Mouse (Mus musculus): Measurements from ENCODE around the gene Ctcfl. TPM values are rescaled to one million over a fixed set of nuclear protein-coding genes. Genes with fewer than 3 reads are reported as not detected.
A peak's percentile ranks its signal among the peaks of the same experiment; 100 is the strongest.

Ctcfl gene
- polyA plus RNA-seq, 1 experiment from 2014 or later: 0.94 TPM

GRCm38 (mm10) chr2:173080785-173081241, 38.5 kb downstream of the Ctcfl start:
- WGBS: 28% methylated on average over 10 of the region's 10 CpGs
- Histone ChIP-seq H3K4me2 (no peak overlapping the region), H3K4me3 (no peak overlapping the region), H3K36me3 (no peaks in the 10 kb centered on the region), H3K9me3 (replicated peaks) (no peaks in the 10 kb centered on the region), H3K27ac (peak overlapping the region; percentile 78), H3K9ac (no peak overlapping the region), H3K4me1 (replicated peaks) (peaks cover 28% of the 10 kb centered on the region), H3K27me3 (no peaks in the 10 kb centered on the region)
- peak; percentile 25 for ATAC-seq (replicated peaks; ENCODE audit: insufficient number of reproducible peaks, insufficient read depth, low FRiP score, low read depth)

GRCm38 (mm10) chr2:173079766-173080549, 39.4 kb downstream of the Ctcfl start:
- no peak for ATAC-seq (replicated peaks; ENCODE audit: insufficient number of reproducible peaks, insufficient read depth, low FRiP score, low read depth)
- Histone ChIP-seq H3K4me1 (replicated peaks) (peaks cover 28% of the 10 kb centered on the region), H3K9ac (no peak overlapping the region), H3K4me2 (no peak overlapping the region), H3K4me3 (no peak overlapping the region), H3K9me3 (replicated peaks) (no peaks in the 10 kb centered on the region), H3K36me3 (no peaks in the 10 kb centered on the region), H3K27ac (peak overlapping the region; percentile 78), H3K27me3 (no peaks in the 10 kb centered on the region)
- WGBS: 31% methylated on average over 10 of the region's 10 CpGs

GRCm38 (mm10) chr2:173076921-173077320, 42.4 kb downstream of the Ctcfl start:
- WGBS: 78% methylated on average over 9 of the region's 9 CpGs
- no peak overlapping the region for H3K9ac ChIP-seq
- ATAC-seq (replicated peaks; ENCODE audit: insufficient number of reproducible peaks, insufficient read depth, low FRiP score, low read depth): no peak
- peaks cover 15% of the 10 kb centered on the region for H3K4me1 ChIP-seq (replicated peaks)
- H3K4me3 ChIP-seq: no peak overlapping the region
- H3K4me2 ChIP-seq: no peak overlapping the region
- no peaks in the 10 kb centered on the region for H3K36me3 ChIP-seq
- no peak overlapping the region for H3K27ac ChIP-seq
- H3K27me3 ChIP-seq: no peaks in the 10 kb centered on the region
- H3K9me3 ChIP-seq (replicated peaks): no peaks in the 10 kb centered on the region

- Histone ChIP-seq H3K9me3 (replicated peaks) (no peaks in the 10 kb centered on the region), H3K27ac (no peak overlapping the region), H3K4me1 (replicated peaks) (no peaks in the 10 kb centered on the region), H3K4me2 (no peak overlapping the region), H3K36me3 (no peaks in the 10 kb centered on the region), H3K27me3 (no peaks in the 10 kb centered on the region), H3K9ac (no peak overlapping the region), H3K4me3 (no peak overlapping the region)
- 62% methylated on average over 5 of the region's 5 CpGs for WGBS
- ATAC-seq (replicated peaks; ENCODE audit: insufficient number of reproducible peaks, insufficient read depth, low FRiP score, low read depth): no peak
These were observed 45.7 kb downstream of the Ctcfl start for GRCm38 (mm10) chr2:173073666-173074065.

- Histone ChIP-seq H3K9ac (no peak overlapping the region), H3K4me3 (no peak overlapping the region), H3K4me2 (no peak overlapping the region), H3K36me3 (no peaks in the 10 kb centered on the region), H3K27me3 (no peaks in the 10 kb centered on the region), H3K27ac (no peak overlapping the region), H3K9me3 (replicated peaks) (no peaks in the 10 kb centered on the region), H3K4me1 (replicated peaks) (no peaks in the 10 kb centered on the region)
- 86% methylated on average over 7 of the region's 7 CpGs for WGBS
- ATAC-seq (replicated peaks; ENCODE audit: insufficient number of reproducible peaks, insufficient read depth, low FRiP score, low read depth): no peak
These were observed 46.4 kb downstream of the Ctcfl start for GRCm38 (mm10) chr2:173072948-173073347.

GRCm38 (mm10) chr2:173064864-173065263, 54.5 kb downstream of the Ctcfl start:
- no peaks in the 10 kb centered on the region for H3K27me3 ChIP-seq
- H3K4me3 ChIP-seq: no peak overlapping the region
- ATAC-seq (replicated peaks; ENCODE audit: insufficient number of reproducible peaks, insufficient read depth, low FRiP score, low read depth): no peak
- no peaks in the 10 kb centered on the region for H3K9me3 ChIP-seq (replicated peaks)
- H3K4me1 ChIP-seq (replicated peaks): peaks cover 26% of the 10 kb centered on the region
- H3K9ac ChIP-seq: no peak overlapping the region
- 95% methylated on average over 2 of the region's 2 CpGs for WGBS
- no peaks in the 10 kb centered on the region for H3K36me3 ChIP-seq
- no peak overlapping the region for H3K4me2 ChIP-seq
- no peak overlapping the region for H3K27ac ChIP-seq

- Histone ChIP-seq H3K9ac (no peak overlapping the region), H3K4me3 (no peak overlapping the region), H3K36me3 (no peaks in the 10 kb centered on the region), H3K4me1 (replicated peaks) (peaks cover 39% of the 10 kb centered on the region), H3K9me3 (replicated peaks) (no peaks in the 10 kb centered on the region), H3K4me2 (no peak overlapping the region), H3K27ac (no peak overlapping the region), H3K27me3 (no peaks in the 10 kb centered on the region)
- ATAC-seq (replicated peaks; ENCODE audit: insufficient number of reproducible peaks, insufficient read depth, low FRiP score, low read depth): no peak
- WGBS: 20% methylated on average over 1 of the region's 1 CpGs
These were observed 56.1 kb downstream of the Ctcfl start for GRCm38 (mm10) chr2:173063219-173063618.

- H3K4me1 ChIP-seq (replicated peaks): peaks cover 54% of the 10 kb centered on the region
- H3K27me3 ChIP-seq: no peaks in the 10 kb centered on the region
- H3K36me3 ChIP-seq: no peaks in the 10 kb centered on the region
- no peak overlapping the region for H3K4me2 ChIP-seq
- H3K9ac ChIP-seq: no peak overlapping the region
- WGBS: 55% methylated on average over 15 of the region's 15 CpGs
- H3K27ac ChIP-seq: peak overlapping the region; percentile 71; the same call in 1 of the 2 replicates
- H3K9me3 ChIP-seq (replicated peaks): no peaks in the 10 kb centered on the region
- H3K4me3 ChIP-seq: no peak overlapping the region
- no peak for ATAC-seq (replicated peaks; ENCODE audit: insufficient number of reproducible peaks, insufficient read depth, low FRiP score, low read depth)
These were observed 57.6 kb downstream of the Ctcfl start for GRCm38 (mm10) chr2:173061443-173062351.

- Histone ChIP-seq H3K9ac (no peak overlapping the region), H3K36me3 (no peaks in the 10 kb centered on the region), H3K9me3 (replicated peaks) (no peaks in the 10 kb centered on the region), H3K4me2 (no peak overlapping the region), H3K4me3 (no peak overlapping the region), H3K27ac (peak overlapping the region; percentile 71), H3K4me1 (replicated peaks) (peaks cover 64% of the 10 kb centered on the region), H3K27me3 (no peaks in the 10 kb centered on the region)
- 44% methylated on average over 9 of the region's 9 CpGs for WGBS
- 0 out of 2 replicates have a peak, but pooled peaks have one; percentile 0 for ATAC-seq (replicated peaks; ENCODE audit: insufficient number of reproducible peaks, insufficient read depth, low FRiP score, low read depth)
These were observed 58.9 kb downstream of the Ctcfl start for GRCm38 (mm10) chr2:173060450-173060849.

GRCm38 (mm10) chr2:173058263-173058662, 61.1 kb downstream of the Ctcfl start:
- ATAC-seq (replicated peaks; ENCODE audit: insufficient number of reproducible peaks, insufficient read depth, low FRiP score, low read depth): no peak
- Histone ChIP-seq H3K9ac (0 out of 2 replicates have a peak overlapping the region, but pooled peaks have one; percentile 1), H3K9me3 (replicated peaks) (no peaks in the 10 kb centered on the region), H3K27ac (peak overlapping the region; percentile 89), H3K27me3 (no peaks in the 10 kb centered on the region), H3K4me2 (peak overlapping the region; percentile 32; the same call in 1 of the 2 replicates), H3K36me3 (no peaks in the 10 kb centered on the region), H3K4me3 (no peak overlapping the region), H3K4me1 (replicated peaks) (peaks cover 66% of the 10 kb centered on the region)
- WGBS: 38% methylated on average over 11 of the region's 11 CpGs

- WGBS: 17% methylated on average over 10 of the region's 10 CpGs
- H3K9ac ChIP-seq: peak overlapping the region; percentile 38; the same call in 1 of the 2 replicates
- no peak overlapping the region for H3K4me3 ChIP-seq
- peak; percentile 51; the same call in 1 of the 2 replicates for ATAC-seq (replicated peaks; ENCODE audit: insufficient number of reproducible peaks, insufficient read depth, low FRiP score, low read depth)
- H3K9me3 ChIP-seq (replicated peaks): no peaks in the 10 kb centered on the region
- H3K36me3 ChIP-seq: no peaks in the 10 kb centered on the region
- no peaks in the 10 kb centered on the region for H3K27me3 ChIP-seq
- peak overlapping the region; percentile 89 for H3K27ac ChIP-seq
- H3K4me2 ChIP-seq: peak overlapping the region; percentile 32
- peaks cover 71% of the 10 kb centered on the region for H3K4me1 ChIP-seq (replicated peaks)
These were observed 61.7 kb downstream of the Ctcfl start for GRCm38 (mm10) chr2:173057623-173058022.
